Mouse (Mus musculus) liver, embryonic 12.5 days (tissue): ENCODE data around the gene Olfr1062. TPM values are rescaled to one million over a fixed set of nuclear protein-coding genes. Genes with fewer than 3 reads are reported as not detected.

Source experiments
- polyA plus RNA-seq: library from polyadenylated mRNA; unstranded; fragments of >200 nt; fragmentation: Nextera tagmentation; extraction: Ambion mirVana; gene quantifications from 2 replicates; pipeline ENCODE4 v1.2.1, GENCODE M21; 2016

Olfr1062 gene
- polyA plus RNA-seq, 1 experiment from 2014 or later = not detected

Other genes with a start within 250 kb of the Olfr1062 start
- gene Olfr1044, start 248.9 kb downstream of the Olfr1062 start, polyA plus RNA-seq = not detected in 2 replicates
- gene Olfr52, start 241.1 kb downstream of the Olfr1062 start, polyA plus RNA-seq = not detected in 2 replicates
- not detected in 2 replicates for gene Olfr1045, start 223.7 kb downstream of the Olfr1062 start, polyA plus RNA-seq
- not detected in 2 replicates for gene Olfr1046, start 207.4 kb downstream of the Olfr1062 start, polyA plus RNA-seq
- not detected in 2 replicates for gene Olfr1047, start 195.3 kb downstream of the Olfr1062 start, polyA plus RNA-seq
- not detected in 2 replicates for gene Olfr1048, start 186.5 kb downstream of the Olfr1062 start, polyA plus RNA-seq
- gene Olfr1049, start 168.4 kb downstream of the Olfr1062 start, polyA plus RNA-seq = not detected in 2 replicates
- not detected in 2 replicates for gene Olfr1051, start 147.7 kb downstream of the Olfr1062 start, polyA plus RNA-seq
- not detected in 2 replicates for gene Olfr1052, start 134.3 kb downstream of the Olfr1062 start, polyA plus RNA-seq
- not detected in 2 replicates for gene Olfr1053, start 111.5 kb downstream of the Olfr1062 start, polyA plus RNA-seq
- not detected in 2 replicates for gene Olfr1054, start 91.3 kb downstream of the Olfr1062 start, polyA plus RNA-seq
- not detected in 2 replicates for gene Olfr1055, start 76.5 kb downstream of the Olfr1062 start, polyA plus RNA-seq
- not detected in 2 replicates for gene Olfr1056, start 64.3 kb downstream of the Olfr1062 start, polyA plus RNA-seq
- not detected in 2 replicates for gene Olfr1057, start 48.4 kb downstream of the Olfr1062 start, polyA plus RNA-seq
- not detected in 2 replicates for gene Olfr1058, start 38.2 kb downstream of the Olfr1062 start, polyA plus RNA-seq
- not detected in 2 replicates for gene Olfr1061, start 12.7 kb downstream of the Olfr1062 start, polyA plus RNA-seq
- not detected in 2 replicates for gene Olfr1065, start 23.8 kb upstream of the Olfr1062 start, polyA plus RNA-seq
- not detected in 2 replicates for gene Olfr1066, start 29.5 kb upstream of the Olfr1062 start, polyA plus RNA-seq
- not detected in 2 replicates for gene Olfr228, start 60.6 kb upstream of the Olfr1062 start, polyA plus RNA-seq
- gene Olfr1076, start 81.7 kb upstream of the Olfr1062 start, polyA plus RNA-seq = not detected in 2 replicates
- not detected in 2 replicates for gene Olfr1079, start 115.7 kb upstream of the Olfr1062 start, polyA plus RNA-seq
- gene Olfr1080, start 131.5 kb upstream of the Olfr1062 start, polyA plus RNA-seq = not detected in 2 replicates
- not detected in 2 replicates for gene Olfr1082, start 172.2 kb upstream of the Olfr1062 start, polyA plus RNA-seq
- not detected in 2 replicates for gene Olfr1084, start 213.0 kb upstream of the Olfr1062 start, polyA plus RNA-seq
- not detected in 2 replicates for gene Olfr1085, start 235.3 kb upstream of the Olfr1062 start, polyA plus RNA-seq